Mouse (Mus musculus) adrenal gland, postnatal 36 days (tissue): ENCODE data around the gene Olfr1065. TPM values are rescaled to one million over a fixed set of nuclear protein-coding genes. Genes with fewer than 3 reads are reported as not detected.
"Not testable (repeated sequence)": the region's sequence is repeated elsewhere in the genome, so short reads cannot be mapped to it uniquely, and the experiment has no call there.

Source experiments
- DNase-seq, 2 experiments: peaks; one replicate each; pipeline ENCODE4 v3.0.0; 2021; ENCODE audit warnings: mixed read lengths in 1 of 2
- long read RNA-seq, 2 experiments: library from polyadenylated mRNA; stranded (forward); transcript quantifications; one replicate each; pipeline ENCODE4 v2.0.0; 2021; ENCODE audit warnings: borderline sequencing depth in 2 of 2
- total RNA-seq, 2 experiments: library from RNA; stranded (reverse); gene quantifications; 2 replicates each; pipeline ENCODE4 v1.2.3; 2021

Olfr1065 gene
- total RNA-seq = not detected
- long read RNA-seq, experiment 1 = 0 reads
- long read RNA-seq, experiment 2 = 0 reads

GRCm38 (mm10) chr2:86450491-86450890, at the start of gene Olfr1065:
Gene Olfr1065, minus strand, starts transcription at chr2:86450591.
- not testable (repeated sequence) for DNase-seq

- DNase-seq = no peak
Observed at GRCm38 (mm10) chr2:86487286-86487685, 36.9 kb upstream of the Olfr1065 start, which contains the start of gene Olfr228. Gene Olfr228, minus strand, starts transcription at chr2:86487386.

GRCm38 (mm10) chr2:86464442-86465109, 14.2 kb upstream of the Olfr1065 start:
- peak; percentile 35 to 47 for DNase-seq

- no peak for DNase-seq
Observed at GRCm38 (mm10) chr2:86460434-86460833, 10.0 kb upstream of the Olfr1065 start.

- no peak for DNase-seq
Observed at GRCm38 (mm10) chr2:86456169-86456568, 5.8 kb upstream of the Olfr1065 start, which contains the start of gene Olfr1066. Gene Olfr1066, minus strand, starts transcription at chr2:86456269.

- DNase-seq = not testable (repeated sequence)
Observed at GRCm38 (mm10) chr2:86442101-86442500, 8.3 kb downstream of the Olfr1065 start.

- DNase-seq = not testable (repeated sequence)
Observed at GRCm38 (mm10) chr2:86428511-86428910, 21.9 kb downstream of the Olfr1065 start.

GRCm38 (mm10) chr2:86426649-86427048, 23.7 kb downstream of the Olfr1065 start, which contains the start of gene Olfr1062:
Gene Olfr1062, minus strand, starts transcription at chr2:86426749.
- not testable (repeated sequence) for DNase-seq

- DNase-seq = no peak
Observed at GRCm38 (mm10) chr2:86413950-86414349, 36.4 kb downstream of the Olfr1065 start, which contains the start of gene Olfr1061. Gene Olfr1061, minus strand, starts transcription at chr2:86414050.

GRCm38 (mm10) chr2:86395114-86395513, 55.3 kb downstream of the Olfr1065 start:
- no peak for DNase-seq

Other genes with a start within 250 kb of the Olfr1065 start
- gene Olfr1045, start 247.6 kb downstream of the Olfr1065 start, total RNA-seq = not detected
- gene Olfr1046, start 231.3 kb downstream of the Olfr1065 start, total RNA-seq = not detected
- gene Olfr1047, start 219.2 kb downstream of the Olfr1065 start, total RNA-seq = not detected
- gene Olfr1048, start 210.3 kb downstream of the Olfr1065 start, total RNA-seq = not detected
- not detected for gene Olfr1049, start 192.3 kb downstream of the Olfr1065 start, total RNA-seq
- not detected for gene Olfr1051, start 171.5 kb downstream of the Olfr1065 start, total RNA-seq
- not detected for gene Olfr1052, start 158.1 kb downstream of the Olfr1065 start, total RNA-seq
- not detected for gene Olfr1053, start 135.3 kb downstream of the Olfr1065 start, total RNA-seq
- not detected for gene Olfr1054, start 115.2 kb downstream of the Olfr1065 start, total RNA-seq
- gene Olfr1055, start 100.3 kb downstream of the Olfr1065 start, total RNA-seq = not detected
- gene Olfr1056, start 88.1 kb downstream of the Olfr1065 start, total RNA-seq = not detected
- not detected for gene Olfr1057, start 72.2 kb downstream of the Olfr1065 start, total RNA-seq
- not detected for gene Olfr1058, start 62.0 kb downstream of the Olfr1065 start, total RNA-seq
- gene Olfr1061, start 36.5 kb downstream of the Olfr1065 start, total RNA-seq = not detected
- not detected for gene Olfr1062, start 23.8 kb downstream of the Olfr1065 start, total RNA-seq
- gene Olfr1066, start 5.7 kb upstream of the Olfr1065 start, total RNA-seq = not detected
- not detected for gene Olfr228, start 36.8 kb upstream of the Olfr1065 start, total RNA-seq
- gene Olfr1076, start 57.9 kb upstream of the Olfr1065 start, total RNA-seq = not detected
- gene Olfr1079, start 91.9 kb upstream of the Olfr1065 start, total RNA-seq = not detected
- gene Olfr1080, start 107.6 kb upstream of the Olfr1065 start, total RNA-seq = not detected
- not detected for gene Olfr1082, start 148.4 kb upstream of the Olfr1065 start, total RNA-seq
- not detected for gene Olfr1084, start 189.1 kb upstream of the Olfr1065 start, total RNA-seq
- gene Olfr1085, start 211.4 kb upstream of the Olfr1065 start, total RNA-seq = not detected
- not detected for gene Olfr1086, start 229.5 kb upstream of the Olfr1065 start, total RNA-seq
- not detected for gene Olfr1087, start 247.8 kb upstream of the Olfr1065 start, total RNA-seq